In genomic region chr6:49322986-49323385, GRCm38 (mm10) we compare ENCODE assay signal across 31 mouse cellular contexts. TPM values are rescaled to one million over a fixed set of nuclear protein-coding genes. Genes with fewer than 3 reads are reported as not detected.
A peak's percentile ranks its signal among the peaks of the same experiment; 100 is the strongest.
DNase-seq lines count a peak whose midpoint lies in the region; ATAC-seq and TF ChIP-seq lines count a peak whose summit lies in the region.
"Had no signal": no experiment of that assay in that cellular context is flagged by ENCODE, and none has a peak within 500 bp of the region (broad histone marks: within the 10 kb centered on the region; RNA-seq: fewer than 3 reads in every experiment).

No protein-coding gene starts in this region.

- DNase-seq in CD4-positive, CD25-positive, alpha-beta regulatory T cell, adult 2 months (ENCODE audit: low read depth, low spot score), result peak; percentile 11
- peak; percentile 19 for DNase-seq in embryonic facial prominence, embryonic 14.5 days (ENCODE audit: low spot score)
- no peak for DNase-seq in embryonic facial prominence, embryonic 10.5 days (ENCODE audit: low spot score)
- peak; percentile 41 for DNase-seq in 3T3-L1 (ENCODE audit: low read depth, low spot score)
- DNase-seq in MEL (ENCODE audit: low read depth, low spot score), result peak; percentile 37
- DNase-seq in embryo, embryonic 10 days (ENCODE audit: low spot score), result no peak
- DNase-seq: cerebellum, adult 8-10 months; cerebellum, postnatal 25 days; gastrocnemius, adult 2 months; gastrocnemius, postnatal 36 days; heart, adult 2 months; heart, postnatal 14 days; kidney, adult 9 months; kidney, postnatal 10 days; layer of hippocampus, postnatal 36 days; left cerebral cortex, postnatal 4 days; lung, embryonic 14.5 days; right cerebral cortex, adult 18-20 months; right cerebral cortex, postnatal 4 days had no signal

- H3K4me2 ChIP-seq in embryonic facial prominence, embryonic 14.5 days (ENCODE audit: low read depth, low read length), result no peak overlapping the region
- H3K4me2 ChIP-seq in liver, embryonic 12.5 days, result no peak overlapping the region
- H3K4me2 ChIP-seq: embryonic facial prominence, embryonic 12.5 days; forebrain, embryonic 15.5 days; hindbrain, embryonic 12.5 days; lung, embryonic 14.5 days; midbrain, embryonic 11.5 days; neural tube, embryonic 12.5 days had no signal

- H3K79me2 ChIP-seq in MEL (ENCODE audit: control insufficient read depth, insufficient read depth, low read length, poor library complexity), result peaks cover 3% of the 10 kb centered on the region

- WGBS in embryonic facial prominence, embryonic 14.5 days, result 58% methylated on average over 2 of the region's 2 CpGs
- 74% methylated on average over 2 of the region's 2 CpGs for WGBS in embryonic facial prominence, embryonic 10.5 days
- WGBS in liver, embryonic 12.5 days (ENCODE audit: insufficient replicate concordance), result 53% methylated on average over 2 of the region's 2 CpGs

- H3K27ac ChIP-seq in embryonic facial prominence, embryonic 14.5 days (replicated peaks; ENCODE audit: low read depth, low read length), result no peak overlapping the region
- no peak overlapping the region for H3K27ac ChIP-seq in embryonic facial prominence, embryonic 10.5 days (replicated peaks)
- H3K27ac ChIP-seq in MEL (ENCODE audit: control insufficient read depth, low read depth, low read length), result no peak overlapping the region
- H3K27ac ChIP-seq in liver, embryonic 12.5 days, result no peak overlapping the region
- H3K27ac ChIP-seq: embryonic facial prominence, embryonic 12.5 days; forebrain, embryonic 10.5 days; forebrain, embryonic 15.5 days; gastrocnemius, adult 2 months; heart, adult 2 months; hindbrain, embryonic 12.5 days; hindbrain, postnatal 0 days; liver, embryonic 14.5 days; neural tube, embryonic 12.5 days had no signal

- TF ChIP-seq RAD21 in MEL (IDR thresholded peaks at IDR 0.05; ENCODE audit: low read depth, low read length), result no peak

- no peak for TF ChIP-seq CTCF in MEL (IDR thresholded peaks at IDR 0.05 in 2 of 3, conservative IDR thresholded peaks at IDR 0.05 in 1 of 3; ENCODE audit: control insufficient read depth in 1 of 3, insufficient read depth in 1 of 3, low read depth in 2 of 3, low read length in 3 of 3, poor library complexity in 1 of 3, severe bottlenecking in 1 of 3)

- ATAC-seq in CD4-positive, CD25-positive, alpha-beta regulatory T cell, adult 4 months, result no peak
- no peak for ATAC-seq in embryonic facial prominence, embryonic 14.5 days (ENCODE audit: low read depth)
- ATAC-seq in liver, embryonic 12.5 days, result no peak
- ATAC-seq: forebrain, embryonic 15.5 days; hindbrain, postnatal 0 days; intestine, postnatal 0 days; midbrain, embryonic 16.5 days had no signal

- H3K4me3 ChIP-seq in embryonic facial prominence, embryonic 14.5 days (ENCODE audit: low read depth, low read length), result no peak overlapping the region
- no peak overlapping the region for H3K4me3 ChIP-seq in embryonic facial prominence, embryonic 10.5 days
- H3K4me3 ChIP-seq in MEL (ENCODE audit: control insufficient read depth in 1 of 2, insufficient read depth in 1 of 2, low read depth in 2 of 2, low read length in 2 of 2), result no peak overlapping the region
- no peak overlapping the region for H3K4me3 ChIP-seq in liver, embryonic 12.5 days
- H3K4me3 ChIP-seq: embryonic facial prominence, embryonic 12.5 days; forebrain, embryonic 10.5 days; forebrain, embryonic 15.5 days; gastrocnemius, adult 2 months; heart, adult 2 months; hindbrain, embryonic 12.5 days; neural tube, embryonic 12.5 days had no signal

- no peaks in the 10 kb centered on the region for H3K27me3 ChIP-seq in embryonic facial prominence, embryonic 14.5 days (replicated peaks; ENCODE audit: control insufficient read depth, insufficient read depth, low read length)
- H3K27me3 ChIP-seq in embryonic facial prominence, embryonic 10.5 days (replicated peaks; ENCODE audit: low read depth, poor library complexity, severe bottlenecking), result no peaks in the 10 kb centered on the region
- H3K27me3 ChIP-seq in MEL (ENCODE audit: control insufficient read depth in 1 of 2, insufficient read depth in 2 of 2, low read length in 2 of 2), result no peaks in the 10 kb centered on the region
- H3K27me3 ChIP-seq in liver, embryonic 12.5 days (replicated peaks), result no peaks in the 10 kb centered on the region
- H3K27me3 ChIP-seq: embryonic facial prominence, embryonic 12.5 days; forebrain, embryonic 15.5 days; hindbrain, embryonic 12.5 days; neural tube, embryonic 12.5 days had no signal

- no peak for TF ChIP-seq EP300 in MEL (IDR thresholded peaks at IDR 0.05; ENCODE audit: low read depth in 1 of 2, low read length in 2 of 2)

- no peak for TF ChIP-seq POLR2A in MEL (IDR thresholded peaks at IDR 0.05; ENCODE audit: control insufficient read depth in 1 of 2, insufficient read depth in 1 of 2, low read depth in 1 of 2, low read length in 2 of 2, poor library complexity in 1 of 2)

- H3K36me3 ChIP-seq in embryonic facial prominence, embryonic 14.5 days (ENCODE audit: control insufficient read depth, insufficient read depth, low read length), result no peaks in the 10 kb centered on the region
- H3K36me3 ChIP-seq in embryonic facial prominence, embryonic 10.5 days (replicated peaks), result no peaks in the 10 kb centered on the region
- H3K36me3 ChIP-seq in MEL (ENCODE audit: control insufficient read depth in 1 of 2, insufficient read depth in 2 of 2, low read length in 2 of 2), result peaks cover 0 to 24% of the 10 kb centered on the region in 2 experiments; a peak in 2 of 4 replicates
- H3K36me3 ChIP-seq in liver, embryonic 12.5 days, result no peaks in the 10 kb centered on the region
- H3K36me3 ChIP-seq: embryonic facial prominence, embryonic 12.5 days; forebrain, embryonic 10.5 days; forebrain, embryonic 15.5 days; hindbrain, embryonic 12.5 days; neural tube, embryonic 12.5 days had no signal

- H3K9me3 ChIP-seq in embryonic facial prominence, embryonic 14.5 days (ENCODE audit: control insufficient read depth, low read length), result no peaks in the 10 kb centered on the region
- H3K9me3 ChIP-seq in embryonic facial prominence, embryonic 10.5 days, result no peaks in the 10 kb centered on the region
- H3K9me3 ChIP-seq in MEL (replicated peaks; ENCODE audit: insufficient read depth, low read length), result no peaks in the 10 kb centered on the region
- H3K9me3 ChIP-seq in liver, embryonic 12.5 days (replicated peaks), result no peaks in the 10 kb centered on the region
- H3K9me3 ChIP-seq: embryonic facial prominence, embryonic 12.5 days; forebrain, embryonic 10.5 days; forebrain, embryonic 15.5 days; hindbrain, embryonic 12.5 days; neural tube, embryonic 12.5 days had no signal

- H3K9ac ChIP-seq in embryonic facial prominence, embryonic 14.5 days (ENCODE audit: low read depth, low read length), result no peak overlapping the region
- H3K9ac ChIP-seq in MEL (ENCODE audit: control insufficient read depth, low read depth, low read length, poor library complexity, severe bottlenecking), result no peak overlapping the region
- H3K9ac ChIP-seq in liver, embryonic 12.5 days, result no peak overlapping the region
- H3K9ac ChIP-seq: embryonic facial prominence, embryonic 12.5 days; forebrain, embryonic 15.5 days; hindbrain, embryonic 12.5 days; liver, embryonic 14.5 days; lung, embryonic 14.5 days; neural tube, embryonic 12.5 days had no signal

- H3K4me1 ChIP-seq in embryonic facial prominence, embryonic 14.5 days (ENCODE audit: control insufficient read depth, insufficient read depth, low read length), result peaks cover 8% of the 10 kb centered on the region; the same call in 1 of the 2 replicates
- H3K4me1 ChIP-seq in embryonic facial prominence, embryonic 10.5 days, result peaks cover 23% of the 10 kb centered on the region
- peaks cover 6 to 15% of the 10 kb centered on the region in 2 experiments; a peak in 3 of 4 replicates for H3K4me1 ChIP-seq in MEL (ENCODE audit: control insufficient read depth in 1 of 2, insufficient read depth in 2 of 2, low read length in 2 of 2)
- peaks cover 23% of the 10 kb centered on the region for H3K4me1 ChIP-seq in liver, embryonic 12.5 days
- H3K4me1 ChIP-seq: neural tube, embryonic 12.5 days had no signal

TF ChIP-seq in MEL, 35 proteins besides CTCF, POLR2A, EP300 and RAD21:
- TF ChIP-seq JUND (IDR thresholded peaks at IDR 0.05; ENCODE audit: low read depth, low read length), result peak; percentile 48; the same call in 1 of the 2 replicates
- TF ChIP-seq NELFE (IDR thresholded peaks at IDR 0.05; ENCODE audit: low read depth, low read length), result no peak

RNA-seq across cellular contexts. Expression of gene Ccdc126, which starts 3.9 kb away (rescaled TPM):
- 10 to 100 TPM; 13.0 to 18.5 TPM for polyA plus RNA-seq in CD4-positive, CD25-positive, alpha-beta regulatory T cell, adult 4 months (2017; shearing (Covaris generic))
- 10.9 and 12.5 TPM in 2 replicates for polyA plus RNA-seq in embryonic facial prominence, embryonic 14.5 days (2014; fragmentation: Nextera tagmentation; extraction: Ambion mirVana)
- polyA plus RNA-seq in embryonic facial prominence, embryonic 10.5 days (2016; fragmentation: Nextera tagmentation; extraction: Ambion mirVana), result 4.2 and 5.0 TPM in 2 replicates
- total RNA-seq in MEL (2012; rRNA removed), result 3.9 and 4.4 TPM in 2 replicates
- polyA plus RNA-seq in MEL (2012; ENCODE audit: insufficient read depth in 1 of 2, insufficient read length in 2 of 2, low read depth in 1 of 2, low replicate concordance in 2 of 2, missing spikeins in 1 of 2), result 1 to 10 TPM in 1 of 2 experiments, not detected in 1; 3.8 TPM
- polyA plus RNA-seq in liver, embryonic 12.5 days (2016; fragmentation: Nextera tagmentation; extraction: Ambion mirVana), result 3.2 and 4.3 TPM in 2 replicates

RNA-seq across cellular contexts. Expression of gene Fam221a, which starts 44.6 kb away (rescaled TPM):
- polyA plus RNA-seq in CD4-positive, CD25-positive, alpha-beta regulatory T cell, adult 4 months (2017; shearing (Covaris generic)), result 1 to 10 TPM; 4.3 to 6.4 TPM
- polyA plus RNA-seq in embryonic facial prominence, embryonic 14.5 days (2014; fragmentation: Nextera tagmentation; extraction: Ambion mirVana), result 7.2 and 10.2 TPM in 2 replicates
- 4.1 and 5.0 TPM in 2 replicates for polyA plus RNA-seq in embryonic facial prominence, embryonic 10.5 days (2016; fragmentation: Nextera tagmentation; extraction: Ambion mirVana)
- total RNA-seq in MEL (2012; rRNA removed), result not detected in 2 replicates
- under 1 TPM in 1 of 2 experiments, not detected in 1; 0.08 TPM for polyA plus RNA-seq in MEL (2012; ENCODE audit: insufficient read depth in 1 of 2, insufficient read length in 2 of 2, low read depth in 1 of 2, low replicate concordance in 2 of 2, missing spikeins in 1 of 2)
- polyA plus RNA-seq in liver, embryonic 12.5 days (2016; fragmentation: Nextera tagmentation; extraction: Ambion mirVana), result 3.3 TPM in 2 replicates

RNA-seq across cellular contexts. Expression of gene Tra2a, which starts 59.2 kb away (rescaled TPM):
- polyA plus RNA-seq in CD4-positive, CD25-positive, alpha-beta regulatory T cell, adult 4 months (2017; shearing (Covaris generic)), result 10 to 100 TPM; 37.2 to 48.8 TPM
- polyA plus RNA-seq in embryonic facial prominence, embryonic 14.5 days (2014; fragmentation: Nextera tagmentation; extraction: Ambion mirVana), result 39.6 and 40.6 TPM in 2 replicates
- polyA plus RNA-seq in embryonic facial prominence, embryonic 10.5 days (2016; fragmentation: Nextera tagmentation; extraction: Ambion mirVana), result 123 and 132 TPM in 2 replicates
- 108 and 114 TPM in 2 replicates for total RNA-seq in MEL (2012; rRNA removed)
- 10 to 100 TPM in 1 of 2 experiments, not detected in 1; 85.2 TPM for polyA plus RNA-seq in MEL (2012; ENCODE audit: insufficient read depth in 1 of 2, insufficient read length in 2 of 2, low read depth in 1 of 2, low replicate concordance in 2 of 2, missing spikeins in 1 of 2)
- 57.7 and 63.0 TPM in 2 replicates for polyA plus RNA-seq in liver, embryonic 12.5 days (2016; fragmentation: Nextera tagmentation; extraction: Ambion mirVana)

Comparison
In these comparisons a context has a peak if more than half of its experiments do, and no peak if none do; other contexts are left out.
1. DNase-seq: peak in CD4-positive, CD25-positive, alpha-beta regulatory T cell, adult 2 months (single experiment), embryonic facial prominence, embryonic 14.5 days (single experiment), 3T3-L1 (single experiment) and MEL (single experiment); none in embryonic facial prominence, embryonic 10.5 days (single experiment) and embryo, embryonic 10 days (single experiment).